Mouse (Mus musculus): ENCODE results near the gene Wdr31. TPM values are rescaled to one million over a fixed set of nuclear protein-coding genes. Genes with fewer than 3 reads are reported as not detected.

Gene Wdr31
- polyA plus RNA-seq, 1 experiment from 2014 or later: 10.1 TPM

DNA sequence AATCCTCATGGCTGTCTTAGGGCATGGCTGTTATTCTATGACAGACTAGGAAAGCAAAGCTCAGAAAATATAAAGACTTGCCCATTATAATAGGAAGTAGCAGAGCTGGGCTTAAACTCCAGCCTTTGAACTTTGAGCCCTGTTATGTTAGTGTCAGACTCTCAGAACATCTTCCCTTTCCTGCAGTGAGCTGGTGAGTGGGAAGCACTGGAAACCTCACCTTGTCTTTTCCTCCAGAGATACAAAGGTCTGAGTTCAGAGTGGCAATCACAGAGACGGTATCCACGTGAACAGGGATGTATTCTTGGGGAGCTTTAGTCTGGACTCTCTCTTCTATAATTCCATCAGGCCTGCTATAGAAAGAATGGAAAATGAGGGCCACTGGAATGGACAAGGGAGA, 7.6 kb downstream of the Wdr31 start:
- DNase-seq (ENCODE audit: low spot score): no peak
- WGBS: 88% methylated on average over 2 of the region's 2 CpGs
- Histone ChIP-seq H3K36me3 (peaks cover 32% of the 10 kb centered on the region), H3K27me3 (ENCODE audit: low read depth, poor library complexity, severe bottlenecking) (no peaks in the 10 kb centered on the region), H3K4me3 (no peak overlapping the region), H3K9me3 (replicated peaks) (no peaks in the 10 kb centered on the region), H3K27ac (replicated peaks) (no peak overlapping the region), H3K4me1 (no peaks in the 10 kb centered on the region)

DNA sequence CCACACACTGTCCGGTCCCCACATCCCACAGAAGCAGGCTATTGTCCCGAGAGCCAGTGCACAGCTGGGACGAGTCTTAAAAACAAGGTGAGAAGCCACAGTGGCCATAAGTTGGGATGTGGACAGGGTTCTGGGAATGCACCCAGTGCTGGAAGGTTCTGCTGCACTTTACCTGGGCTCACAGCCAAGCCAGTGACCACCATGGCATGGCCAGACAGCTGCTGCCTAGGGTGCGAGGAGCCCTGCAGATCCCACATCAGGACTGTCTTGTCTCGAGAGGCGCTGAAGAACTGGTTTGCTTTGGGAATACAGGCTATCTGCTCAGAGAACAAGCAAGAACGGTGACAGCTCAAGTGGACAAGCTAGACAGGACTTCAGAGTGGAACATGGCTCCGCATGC, 10.3 kb downstream of the Wdr31 start:
- no peak overlapping the region for H3K27ac ChIP-seq (replicated peaks)
- H3K27me3 ChIP-seq (ENCODE audit: low read depth, poor library complexity, severe bottlenecking): no peaks in the 10 kb centered on the region
- H3K4me3 ChIP-seq: no peak overlapping the region
- no peaks in the 10 kb centered on the region for H3K4me1 ChIP-seq
- H3K36me3 ChIP-seq: peaks cover 32% of the 10 kb centered on the region
- no peak for DNase-seq (ENCODE audit: low spot score)
- no peaks in the 10 kb centered on the region for H3K9me3 ChIP-seq (replicated peaks)
- WGBS: 90% methylated on average over 8 of the region's 8 CpGs

DNA sequence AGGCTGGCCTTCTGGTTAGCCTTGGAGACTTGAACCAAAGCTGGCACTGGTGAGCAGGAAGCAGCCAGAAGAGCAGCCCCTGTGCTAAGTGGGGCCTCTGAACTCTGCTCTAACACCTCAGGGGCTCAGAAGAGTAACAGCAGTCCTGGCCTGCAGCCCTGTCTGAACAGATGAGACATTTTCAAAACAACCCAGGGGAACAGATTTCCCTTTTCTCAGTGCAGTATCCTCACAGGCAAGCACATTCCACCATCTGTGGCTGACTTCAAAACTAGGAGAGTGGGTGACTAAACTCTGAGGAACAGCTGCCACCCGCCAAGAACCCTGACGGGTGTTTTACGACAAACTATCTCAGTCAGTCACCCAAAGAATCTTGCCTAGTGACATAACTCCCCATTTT, 11.6 kb downstream of the Wdr31 start:
- DNase-seq (ENCODE audit: low spot score): no peak
- WGBS: 91% methylated on average over 3 of the region's 3 CpGs

DNA sequence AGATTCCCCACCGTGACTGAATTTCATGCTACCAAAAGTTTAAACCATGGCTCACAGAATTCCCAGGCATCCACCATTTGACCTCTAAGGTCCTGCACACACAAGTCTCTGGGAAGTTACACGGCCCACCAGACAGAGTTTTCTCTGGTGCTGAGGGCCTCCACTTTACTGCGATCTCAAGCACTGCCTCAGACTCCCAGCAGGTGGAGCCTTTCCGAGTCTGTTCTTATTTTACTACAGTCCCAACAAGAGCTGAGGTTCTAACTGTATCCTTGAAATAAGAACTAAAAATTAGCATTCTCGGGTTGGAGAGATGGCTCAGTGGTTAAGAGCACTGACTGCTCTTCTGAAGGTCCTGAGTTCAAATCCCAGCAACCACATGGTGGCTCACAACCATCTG, 15.7 kb downstream of the Wdr31 start:
- H3K36me3 ChIP-seq: peaks cover 8% of the 10 kb centered on the region; the same call in 1 of the 2 replicates
- no peaks in the 10 kb centered on the region for H3K9me3 ChIP-seq (replicated peaks)
- 69% methylated on average over 5 of the region's 5 CpGs for WGBS
- H3K27me3 ChIP-seq (ENCODE audit: low read depth, poor library complexity, severe bottlenecking): no peaks in the 10 kb centered on the region
- no peaks in the 10 kb centered on the region for H3K4me1 ChIP-seq
- no peak overlapping the region for H3K27ac ChIP-seq (replicated peaks)
- DNase-seq (ENCODE audit: low spot score): peak; percentile 20
- H3K4me3 ChIP-seq: no peak overlapping the region

More for the DNA sequence above, 11.6 kb downstream of the Wdr31 start:
- Histone ChIP-seq H3K27ac (replicated peaks) (no peak overlapping the region), H3K4me3 (no peak overlapping the region), H3K36me3 (peaks cover 32% of the 10 kb centered on the region), H3K27me3 (ENCODE audit: low read depth, poor library complexity, severe bottlenecking) (no peaks in the 10 kb centered on the region), H3K9me3 (replicated peaks) (no peaks in the 10 kb centered on the region), H3K4me1 (no peaks in the 10 kb centered on the region)

DNA sequence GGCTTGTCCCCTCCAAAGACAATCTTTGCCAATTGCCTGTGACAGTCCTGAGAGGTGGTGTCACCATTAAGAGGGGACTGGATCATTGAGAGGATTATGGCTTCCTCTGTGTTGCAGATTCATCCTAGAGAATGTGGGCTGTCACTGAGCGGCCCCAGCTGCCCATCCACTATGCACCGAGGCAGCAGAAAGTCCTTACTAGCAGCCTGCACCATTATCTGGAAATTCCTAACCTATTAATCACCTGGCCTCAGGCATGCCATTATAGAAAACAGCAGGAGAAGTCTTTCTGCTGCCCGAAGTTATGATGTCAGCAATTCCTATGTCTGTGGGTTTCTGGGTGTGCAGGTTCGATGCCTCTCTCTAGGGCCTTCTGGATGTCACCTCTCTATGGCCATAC, 29.7 kb downstream of the Wdr31 start:
- 82% methylated on average over 4 of the region's 4 CpGs for WGBS
- no peaks in the 10 kb centered on the region for H3K36me3 ChIP-seq
- H3K27ac ChIP-seq (replicated peaks): no peak overlapping the region
- H3K9me3 ChIP-seq (replicated peaks): no peaks in the 10 kb centered on the region
- DNase-seq (ENCODE audit: low spot score): no peak
- H3K4me3 ChIP-seq: no peak overlapping the region
- no peaks in the 10 kb centered on the region for H3K4me1 ChIP-seq
- no peaks in the 10 kb centered on the region for H3K27me3 ChIP-seq (ENCODE audit: low read depth, poor library complexity, severe bottlenecking)

DNA sequence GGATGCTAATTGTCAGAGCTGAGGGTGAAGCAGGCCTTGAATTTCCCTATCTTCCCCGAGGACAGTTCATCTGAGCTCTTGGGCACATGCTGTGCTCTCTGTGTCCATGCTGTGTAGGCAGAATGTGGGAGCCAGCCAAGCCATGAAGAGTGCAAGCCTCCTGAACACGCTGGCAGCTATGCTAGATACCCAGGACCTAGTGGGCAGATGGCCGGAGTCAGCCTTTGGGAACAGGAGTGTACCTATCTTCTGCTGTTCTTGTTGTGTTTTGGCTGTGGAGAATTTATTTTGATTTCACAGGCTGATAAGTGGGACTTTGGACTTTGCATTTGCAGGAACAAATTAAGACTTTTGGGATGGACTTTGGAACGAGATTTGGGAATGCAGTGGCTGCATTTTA, 30.2 kb downstream of the Wdr31 start:
- no peak overlapping the region for H3K27ac ChIP-seq (replicated peaks)
- no peak overlapping the region for H3K4me3 ChIP-seq
- H3K27me3 ChIP-seq (ENCODE audit: low read depth, poor library complexity, severe bottlenecking): no peaks in the 10 kb centered on the region
- WGBS: 80% methylated on average over 4 of the region's 4 CpGs
- no peaks in the 10 kb centered on the region for H3K4me1 ChIP-seq
- no peak for DNase-seq (ENCODE audit: low spot score)
- no peaks in the 10 kb centered on the region for H3K9me3 ChIP-seq (replicated peaks)
- no peaks in the 10 kb centered on the region for H3K36me3 ChIP-seq

DNA sequence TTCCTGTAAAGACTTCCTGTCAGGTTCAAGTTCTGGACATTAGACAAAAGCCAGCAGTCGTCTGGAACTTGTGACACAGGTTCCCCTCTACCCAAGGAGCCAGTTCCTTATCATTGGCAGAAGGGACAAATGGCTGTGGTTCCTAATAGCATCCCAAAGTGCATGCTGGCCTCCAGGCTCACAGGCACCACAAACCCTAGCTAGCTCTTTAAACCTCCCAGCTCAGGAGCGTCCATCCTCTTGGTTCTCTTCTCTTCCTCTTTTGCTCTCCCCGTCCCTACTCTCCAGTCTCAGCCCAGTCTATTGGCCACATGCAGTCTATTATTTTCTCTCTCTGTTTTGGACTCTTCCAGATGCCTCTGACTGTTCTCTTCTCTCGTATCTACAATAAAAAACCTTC, 30.9 kb downstream of the Wdr31 start:
- Histone ChIP-seq H3K4me3 (no peak overlapping the region), H3K4me1 (no peaks in the 10 kb centered on the region), H3K27me3 (ENCODE audit: low read depth, poor library complexity, severe bottlenecking) (no peaks in the 10 kb centered on the region), H3K9me3 (replicated peaks) (no peaks in the 10 kb centered on the region), H3K36me3 (no peaks in the 10 kb centered on the region), H3K27ac (replicated peaks) (no peak overlapping the region)
- 72% methylated on average over 4 of the region's 4 CpGs for WGBS
- no peak for DNase-seq (ENCODE audit: low spot score)

DNA sequence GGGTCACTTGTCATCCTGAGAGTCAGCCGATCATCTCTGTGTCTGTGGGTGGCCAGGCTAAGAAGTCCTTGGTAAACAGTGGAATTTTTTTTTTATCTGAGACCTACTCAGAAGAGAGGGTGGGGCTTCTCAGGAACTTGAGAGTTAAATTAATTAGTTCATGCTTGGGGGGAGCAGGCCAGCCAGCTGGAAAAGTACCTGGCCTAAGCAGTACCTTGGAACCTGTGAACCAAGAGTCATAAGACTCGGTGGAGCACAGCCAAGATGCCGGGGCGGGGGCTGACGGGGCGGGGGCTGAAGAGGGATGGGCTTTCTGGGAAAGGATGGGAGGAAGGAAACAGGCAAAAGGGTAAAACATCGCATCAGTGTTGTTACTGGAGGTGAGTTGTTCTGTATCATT, 32.8 kb downstream of the Wdr31 start:
- no peak for DNase-seq (ENCODE audit: low spot score)
- no peaks in the 10 kb centered on the region for H3K36me3 ChIP-seq
- no peaks in the 10 kb centered on the region for H3K9me3 ChIP-seq (replicated peaks)
- no peaks in the 10 kb centered on the region for H3K4me1 ChIP-seq
- H3K27me3 ChIP-seq (ENCODE audit: low read depth, poor library complexity, severe bottlenecking): no peaks in the 10 kb centered on the region
- WGBS: 90% methylated on average over 7 of the region's 7 CpGs
- no peak overlapping the region for H3K4me3 ChIP-seq
- no peak overlapping the region for H3K27ac ChIP-seq (replicated peaks)

DNA sequence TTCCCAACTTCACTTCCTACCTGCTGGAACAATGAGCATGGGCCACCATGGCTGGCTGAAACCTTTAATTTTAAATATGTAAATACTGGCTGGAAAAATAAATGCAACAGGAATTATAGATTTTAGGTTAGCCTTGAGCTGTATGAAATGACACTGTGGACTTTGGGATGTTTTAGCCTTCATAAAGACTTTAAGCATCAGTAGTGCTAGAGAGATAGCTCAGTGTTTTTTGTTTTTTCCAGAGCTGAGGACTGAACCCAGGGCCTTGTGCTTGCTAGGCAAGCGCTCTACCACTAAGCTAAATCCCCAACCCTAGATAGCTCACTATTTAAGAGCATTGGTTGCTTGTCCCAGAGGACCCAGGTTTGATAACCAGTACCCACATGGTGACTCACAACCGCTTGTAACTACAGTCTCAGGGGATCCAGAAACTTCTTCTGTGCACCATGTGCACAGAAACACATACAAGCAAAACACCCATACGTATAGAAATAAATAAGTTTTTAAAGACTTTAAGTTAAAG, 33.4 kb downstream of the Wdr31 start:
- no peak overlapping the region for H3K4me3 ChIP-seq
- H3K9me3 ChIP-seq (replicated peaks): no peaks in the 10 kb centered on the region
- 89% methylated on average over 3 of the region's 3 CpGs for WGBS
- H3K27me3 ChIP-seq (ENCODE audit: low read depth, poor library complexity, severe bottlenecking): no peaks in the 10 kb centered on the region
- H3K4me1 ChIP-seq: no peaks in the 10 kb centered on the region
- H3K27ac ChIP-seq (replicated peaks): no peak overlapping the region
- no peak for DNase-seq (ENCODE audit: low spot score)
- H3K36me3 ChIP-seq: no peaks in the 10 kb centered on the region

DNA sequence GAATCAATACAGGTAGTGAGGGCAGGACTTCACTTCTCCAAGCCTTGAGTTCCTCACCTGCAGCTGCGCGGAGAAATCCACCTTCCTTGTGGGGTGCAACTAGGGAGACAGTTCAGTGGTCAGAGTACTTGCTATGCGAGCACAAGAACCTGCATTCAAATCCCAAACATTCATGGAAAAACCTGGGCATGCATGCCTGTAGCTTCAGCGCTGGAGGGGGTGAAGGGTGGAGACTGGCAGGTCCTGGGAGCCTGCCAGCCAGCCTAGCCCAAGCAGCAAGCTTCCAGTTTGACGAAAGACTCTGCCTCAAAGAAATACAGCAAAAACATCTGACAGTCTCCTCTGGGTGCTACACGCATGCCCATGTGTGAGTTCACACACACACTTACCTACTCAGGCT, 35.6 kb downstream of the Wdr31 start, which contains the start of gene Rnf183:
Gene Rnf183 (minus strand): TSS at position 172 of the 400 bp plus-strand sequence.
- no peak for DNase-seq (ENCODE audit: low spot score)
- no peaks in the 10 kb centered on the region for H3K27me3 ChIP-seq (ENCODE audit: low read depth, poor library complexity, severe bottlenecking)

GRCm38 (mm10) chr4:62433939-62434870, 36.5 kb downstream of the Wdr31 start:
- 79% methylated on average over 7 of the region's 7 CpGs for WGBS
- no peak for DNase-seq (ENCODE audit: low spot score)
- H3K4me1 ChIP-seq: no peaks in the 10 kb centered on the region
- H3K9me3 ChIP-seq (replicated peaks): no peaks in the 10 kb centered on the region
- H3K4me3 ChIP-seq: no peak overlapping the region
- no peak overlapping the region for H3K27ac ChIP-seq (replicated peaks)
- no peaks in the 10 kb centered on the region for H3K36me3 ChIP-seq
- no peaks in the 10 kb centered on the region for H3K27me3 ChIP-seq (ENCODE audit: low read depth, poor library complexity, severe bottlenecking)

More for the DNA sequence above, 35.6 kb downstream of the Wdr31 start, which contains the start of gene Rnf183:
- Histone ChIP-seq H3K4me3 (no peak within 1 kb of the TSS), H3K36me3 (no peaks in the 10 kb centered on the region), H3K9me3 (replicated peaks) (no peaks in the 10 kb centered on the region), H3K4me1 (no peaks in the 10 kb centered on the region), H3K27ac (replicated peaks) (no peak within 1 kb of the TSS)
- WGBS: 89% methylated on average over 6 of the region's 6 CpGs

- no peak for DNase-seq (ENCODE audit: low spot score)
- WGBS: 87% methylated on average over 4 of the region's 4 CpGs
Measured at GRCm38 (mm10) chr4:62431522-62431921, 39.2 kb downstream of the Wdr31 start.

GRCm38 (mm10) chr4:62430678-62431077, 40.0 kb downstream of the Wdr31 start:
- H3K9me3 ChIP-seq (replicated peaks): no peaks in the 10 kb centered on the region
- H3K27me3 ChIP-seq (ENCODE audit: low read depth, poor library complexity, severe bottlenecking): no peaks in the 10 kb centered on the region
- no peaks in the 10 kb centered on the region for H3K4me1 ChIP-seq
- H3K36me3 ChIP-seq: peaks cover 5% of the 10 kb centered on the region
- H3K27ac ChIP-seq (replicated peaks): no peak overlapping the region
- H3K4me3 ChIP-seq: no peak overlapping the region
- DNase-seq (ENCODE audit: low spot score): no peak

More at GRCm38 (mm10) chr4:62431522-62431921, 39.2 kb downstream of the Wdr31 start:
- Histone ChIP-seq H3K4me1 (no peaks in the 10 kb centered on the region), H3K27ac (replicated peaks) (no peak overlapping the region), H3K9me3 (replicated peaks) (no peaks in the 10 kb centered on the region), H3K27me3 (ENCODE audit: low read depth, poor library complexity, severe bottlenecking) (no peaks in the 10 kb centered on the region), H3K4me3 (no peak overlapping the region), H3K36me3 (no peaks in the 10 kb centered on the region)

Data from midbrain, embryonic 10.5 days (tissue).